Mouse (Mus musculus): ENCODE measurements at regions not wholly inside any gene's neighbourhood (a gene's known extent, or its start where the extent isn't known, plus 50 kb on each side); places are given as distances from the start of the nearest gene placed in this dataset.
A peak's percentile ranks its signal among the peaks of the same experiment; 100 is the strongest.

DNA sequence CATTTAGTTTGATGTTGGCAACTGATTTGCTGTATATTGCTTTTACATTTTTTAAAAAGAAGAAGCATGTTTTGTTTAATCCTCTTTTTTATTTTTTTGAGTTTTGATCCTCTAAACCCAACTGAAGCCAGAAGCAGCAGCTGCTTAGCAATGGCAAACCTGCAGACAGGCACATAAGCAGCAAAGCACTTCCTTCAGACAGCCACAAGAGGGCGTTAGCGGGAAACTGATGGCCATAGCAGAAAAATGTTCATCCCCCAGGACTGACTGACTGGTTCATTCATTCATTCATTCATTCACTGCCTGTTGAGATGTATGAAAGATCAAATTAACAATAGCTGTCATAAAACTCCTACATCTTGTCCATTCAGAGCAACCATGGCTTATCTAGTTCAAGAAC is 92.3 kb downstream of the Setd4 start:
- no peak overlapping the region for H3K27ac ChIP-seq (ENCODE audit: low read length)
- WGBS = 0% methylated on average over 2 of the region's 2 CpGs
- H3K9ac ChIP-seq (replicated peaks; ENCODE audit: low read depth, low read length) = no peak overlapping the region
- no peaks in the 10 kb centered on the region for H3K27me3 ChIP-seq (ENCODE audit: control insufficient read depth, insufficient read depth, low read length)
- peaks cover under 1% of the 10 kb centered on the region; the same call in 1 of the 2 replicates for H3K9me3 ChIP-seq (ENCODE audit: control insufficient read depth, low read depth, low read length)
- no peaks in the 10 kb centered on the region for H3K36me3 ChIP-seq (ENCODE audit: control insufficient read depth, insufficient read depth, low read length)
- 0 out of 2 replicates have a peak, but pooled peaks cover 2% of the 10 kb centered on the region for H3K4me1 ChIP-seq (ENCODE audit: control insufficient read depth, insufficient read depth, low read length)
- H3K4me2 ChIP-seq (replicated peaks; ENCODE audit: low read depth, low read length) = no peak overlapping the region
- no peak overlapping the region for H3K4me3 ChIP-seq (ENCODE audit: low read depth, low read length)
- no peak for ATAC-seq (ENCODE audit: insufficient number of reproducible peaks, insufficient read depth, low FRiP score, low read depth)

DNA sequence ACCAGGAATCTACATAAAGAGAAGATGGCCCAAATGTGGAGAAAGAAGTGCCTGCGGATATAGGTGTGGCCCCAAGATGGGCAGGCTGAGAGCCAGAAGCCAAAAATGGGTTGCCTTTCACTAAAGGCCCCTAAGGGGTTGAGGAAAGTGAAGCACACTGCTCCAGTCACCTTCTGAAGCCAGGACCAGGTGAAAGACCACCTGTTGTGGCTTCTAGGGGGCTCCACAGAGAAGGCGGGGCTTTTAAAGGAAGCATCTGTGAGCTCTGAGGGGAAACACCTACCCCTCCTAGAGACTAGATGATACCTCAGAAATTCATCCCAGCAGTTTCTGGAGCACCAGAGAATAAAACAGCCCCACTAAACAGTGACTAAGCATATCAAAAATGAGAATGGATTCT is 105.1 kb downstream of the Setd4 start:
- H3K36me3 ChIP-seq (ENCODE audit: control insufficient read depth, insufficient read depth, low read length) = no peaks in the 10 kb centered on the region
- ATAC-seq (ENCODE audit: insufficient number of reproducible peaks, insufficient read depth, low FRiP score, low read depth) = no peak
- no peaks in the 10 kb centered on the region; the same call in 1 of the 2 replicates for H3K9me3 ChIP-seq (ENCODE audit: control insufficient read depth, low read depth, low read length)
- H3K27ac ChIP-seq (ENCODE audit: low read length) = no peak overlapping the region
- no peak overlapping the region for H3K4me3 ChIP-seq (ENCODE audit: low read depth, low read length)
- WGBS = 98% methylated on average over 2 of the region's 2 CpGs
- H3K27me3 ChIP-seq (ENCODE audit: control insufficient read depth, insufficient read depth, low read length) = no peaks in the 10 kb centered on the region
- no peaks in the 10 kb centered on the region for H3K4me1 ChIP-seq (ENCODE audit: control insufficient read depth, insufficient read depth, low read length)
- no peak overlapping the region for H3K9ac ChIP-seq (replicated peaks; ENCODE audit: low read depth, low read length)
- H3K4me2 ChIP-seq (replicated peaks; ENCODE audit: low read depth, low read length) = no peak overlapping the region

DNA sequence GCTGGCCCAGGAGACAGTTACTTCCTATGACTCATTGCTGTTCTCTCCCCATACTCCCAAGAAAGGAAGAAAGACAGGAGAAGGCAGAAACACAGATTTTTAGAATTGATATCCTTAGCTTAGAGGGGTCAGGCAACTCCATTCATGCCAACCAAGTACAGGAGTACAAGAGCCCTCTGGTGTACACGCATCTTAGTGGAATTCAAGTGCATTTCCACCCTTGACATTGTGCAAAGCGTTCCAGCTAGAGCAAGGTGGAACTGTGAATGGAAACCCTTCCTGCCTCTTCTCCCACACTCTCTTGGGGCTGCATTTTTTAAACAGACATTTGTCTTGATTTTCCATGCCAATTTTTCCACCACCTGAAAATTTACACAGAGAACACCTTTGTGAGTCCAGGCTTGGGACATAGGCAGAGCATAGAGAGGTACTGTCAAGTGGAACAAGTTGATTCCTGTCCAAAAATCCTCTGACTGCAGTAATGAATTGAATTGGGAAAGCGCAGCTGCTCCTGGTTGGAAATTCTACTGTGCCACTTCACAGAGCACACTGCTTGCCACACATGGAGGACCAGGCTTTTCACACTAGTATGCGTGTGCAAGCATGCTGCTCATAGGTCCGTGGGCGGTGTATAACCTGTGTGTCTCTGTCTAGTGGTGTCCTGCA is 110.4 kb downstream of the Setd4 start:
- ATAC-seq (ENCODE audit: insufficient number of reproducible peaks, insufficient read depth, low FRiP score, low read depth) = no peak
- no peak overlapping the region for H3K4me3 ChIP-seq (ENCODE audit: low read depth, low read length)
- H3K36me3 ChIP-seq (ENCODE audit: control insufficient read depth, insufficient read depth, low read length) = no peaks in the 10 kb centered on the region
- H3K27ac ChIP-seq (ENCODE audit: low read length) = no peak overlapping the region
- no peak overlapping the region for H3K9ac ChIP-seq (replicated peaks; ENCODE audit: low read depth, low read length)
- no peak overlapping the region for H3K4me2 ChIP-seq (replicated peaks; ENCODE audit: low read depth, low read length)
- H3K9me3 ChIP-seq (ENCODE audit: control insufficient read depth, low read depth, low read length) = no peaks in the 10 kb centered on the region
- WGBS = 75% methylated on average over 6 of the region's 6 CpGs
- H3K27me3 ChIP-seq (ENCODE audit: control insufficient read depth, insufficient read depth, low read length) = no peaks in the 10 kb centered on the region
- no peaks in the 10 kb centered on the region for H3K4me1 ChIP-seq (ENCODE audit: control insufficient read depth, insufficient read depth, low read length)

DNA sequence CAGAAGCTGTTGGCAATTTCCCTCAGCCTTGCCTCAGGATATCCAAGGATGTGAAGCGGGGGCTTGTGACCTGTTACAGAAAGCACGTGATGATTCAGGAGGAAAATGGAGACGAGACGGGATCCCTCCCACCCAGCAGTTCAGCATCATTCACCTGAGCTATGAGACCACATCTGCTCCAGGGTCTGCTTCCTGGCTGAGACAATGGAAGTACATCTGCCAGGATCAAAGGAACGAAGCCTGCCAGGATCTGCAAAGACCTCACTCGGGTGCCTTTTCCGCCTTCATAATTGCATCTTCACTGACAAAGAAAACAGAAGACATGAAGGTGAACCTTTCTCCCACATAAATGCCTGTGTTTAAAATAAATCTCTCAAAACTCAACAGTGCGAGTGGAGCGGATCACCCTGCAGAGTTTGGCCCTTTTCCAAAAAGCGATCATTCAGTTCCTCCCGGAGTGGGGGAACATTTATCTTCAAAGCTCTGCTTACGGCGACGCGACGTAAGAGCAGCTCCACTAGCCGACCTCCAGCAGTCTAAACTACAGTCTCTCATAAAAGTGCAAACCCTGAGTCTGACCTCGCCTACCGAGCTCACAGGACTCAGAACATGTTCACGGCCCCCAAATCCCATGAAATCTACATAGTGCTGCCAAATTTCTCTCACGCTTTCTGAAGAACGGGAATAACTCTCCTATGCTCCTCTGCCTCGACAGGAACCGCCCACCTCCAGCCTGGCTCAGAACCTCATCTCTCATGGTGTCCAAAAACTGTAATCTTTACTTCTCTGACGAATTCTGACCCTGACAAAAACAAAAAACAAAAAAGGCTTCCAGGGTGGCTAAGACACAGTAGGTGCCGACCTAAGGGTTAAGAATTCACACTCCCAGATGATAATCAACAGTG is 117.0 kb downstream of the Setd4 start:
- Histone ChIP-seq H3K27ac (ENCODE audit: low read length) (no peak overlapping the region), H3K4me3 (ENCODE audit: low read depth, low read length) (peak overlapping the region; percentile 10), H3K4me1 (ENCODE audit: control insufficient read depth, insufficient read depth, low read length) (no peaks in the 10 kb centered on the region), H3K9me3 (ENCODE audit: control insufficient read depth, low read depth, low read length) (no peaks in the 10 kb centered on the region), H3K36me3 (ENCODE audit: control insufficient read depth, insufficient read depth, low read length) (no peaks in the 10 kb centered on the region), H3K9ac (replicated peaks; ENCODE audit: low read depth, low read length) (no peak overlapping the region), H3K27me3 (ENCODE audit: control insufficient read depth, insufficient read depth, low read length) (no peaks in the 10 kb centered on the region), H3K4me2 (replicated peaks; ENCODE audit: low read depth, low read length) (peak overlapping the region; percentile 32)
- no peak; the same call in 1 of the 2 replicates for ATAC-seq (ENCODE audit: insufficient number of reproducible peaks, insufficient read depth, low FRiP score, low read depth)
- WGBS = 35% methylated on average over 26 of the region's 26 CpGs

DNA sequence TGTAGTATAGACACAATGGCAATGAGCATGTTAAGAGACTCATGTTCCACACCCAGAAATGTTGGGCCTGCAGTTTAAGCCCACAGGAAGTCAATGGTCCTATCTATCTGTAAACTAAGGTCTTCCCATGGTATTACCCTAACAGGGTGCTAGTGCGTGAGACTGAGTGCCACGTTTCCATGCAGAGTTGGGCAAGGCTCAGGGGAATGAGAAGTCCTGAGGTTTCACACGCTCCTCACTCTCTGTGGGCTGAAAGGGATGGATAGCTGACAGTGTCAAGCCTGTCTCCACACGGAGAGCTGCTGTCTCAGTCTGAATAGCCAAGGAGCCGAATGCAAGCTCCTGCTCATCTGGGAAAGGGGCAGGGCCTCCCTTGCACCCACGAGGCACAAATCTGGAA is 133.9 kb downstream of the Setd4 start:
- no peaks in the 10 kb centered on the region for H3K36me3 ChIP-seq (ENCODE audit: control insufficient read depth, insufficient read depth, low read length)
- H3K27me3 ChIP-seq (ENCODE audit: control insufficient read depth, insufficient read depth, low read length) = no peaks in the 10 kb centered on the region
- H3K27ac ChIP-seq (ENCODE audit: low read length) = no peak overlapping the region
- H3K4me3 ChIP-seq (ENCODE audit: low read depth, low read length) = no peak overlapping the region
- no peak overlapping the region for H3K9ac ChIP-seq (replicated peaks; ENCODE audit: low read depth, low read length)
- no peaks in the 10 kb centered on the region for H3K4me1 ChIP-seq (ENCODE audit: control insufficient read depth, insufficient read depth, low read length)
- no peak for ATAC-seq (ENCODE audit: insufficient number of reproducible peaks, insufficient read depth, low FRiP score, low read depth)
- H3K4me2 ChIP-seq (replicated peaks; ENCODE audit: low read depth, low read length) = no peak overlapping the region
- WGBS = 79% methylated on average over 6 of the region's 6 CpGs
- peaks cover 6% of the 10 kb centered on the region; the same call in 1 of the 2 replicates for H3K9me3 ChIP-seq (ENCODE audit: control insufficient read depth, low read depth, low read length)

DNA sequence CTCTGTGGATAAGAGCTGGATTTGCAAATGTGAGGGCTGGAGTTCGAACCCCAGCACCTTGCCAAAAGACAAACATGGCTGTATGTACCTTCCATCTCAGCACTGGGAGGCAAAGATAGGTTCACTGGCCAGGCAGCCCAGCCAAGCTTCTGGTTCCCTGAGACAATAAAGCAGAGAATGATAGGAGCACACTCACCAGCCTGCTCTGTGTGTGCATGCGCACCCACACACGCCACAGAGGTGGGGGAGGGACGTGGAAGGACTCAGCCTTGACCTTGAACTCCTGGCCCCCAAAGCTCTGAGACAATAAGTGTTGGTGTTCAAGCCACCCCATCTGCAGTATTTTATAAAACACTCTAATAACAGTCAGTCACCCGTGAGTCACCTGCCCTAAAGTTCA is 138.1 kb downstream of the Setd4 start:
- H3K9me3 ChIP-seq (ENCODE audit: control insufficient read depth, low read depth, low read length) = no peaks in the 10 kb centered on the region

DNA sequence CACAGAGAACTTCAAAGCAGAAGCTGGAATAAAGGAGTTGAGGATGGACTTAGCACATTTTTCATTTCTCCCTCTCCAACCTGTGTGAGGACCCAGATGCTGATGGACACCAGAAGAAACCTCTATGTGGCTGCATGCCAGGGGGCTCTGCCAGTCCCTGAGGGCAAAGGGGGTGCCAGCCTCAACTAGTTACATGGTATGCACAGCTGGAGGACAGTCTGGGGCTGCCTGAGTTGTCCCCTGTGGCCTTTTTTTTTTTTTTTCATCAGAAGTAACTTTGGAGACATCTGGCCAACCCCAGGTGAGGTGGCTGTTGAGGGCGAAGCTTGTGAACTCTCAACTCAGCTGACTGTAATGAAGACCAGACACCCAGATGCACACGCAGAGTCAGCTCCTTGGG is 139.0 kb downstream of the Setd4 start:
- 0 out of 2 replicates have a peak, but pooled peaks cover 5% of the 10 kb centered on the region for H3K4me1 ChIP-seq (ENCODE audit: control insufficient read depth, insufficient read depth, low read length)
- 44% methylated on average over 2 of the region's 2 CpGs for WGBS
- no peak overlapping the region for H3K4me3 ChIP-seq (ENCODE audit: low read depth, low read length)
- no peak overlapping the region for H3K27ac ChIP-seq (ENCODE audit: low read length)
- H3K9ac ChIP-seq (replicated peaks; ENCODE audit: low read depth, low read length) = no peak overlapping the region
- H3K27me3 ChIP-seq (ENCODE audit: control insufficient read depth, insufficient read depth, low read length) = no peaks in the 10 kb centered on the region
- no peaks in the 10 kb centered on the region for H3K36me3 ChIP-seq (ENCODE audit: control insufficient read depth, insufficient read depth, low read length)
- H3K9me3 ChIP-seq (ENCODE audit: control insufficient read depth, low read depth, low read length) = no peaks in the 10 kb centered on the region
- H3K4me2 ChIP-seq (replicated peaks; ENCODE audit: low read depth, low read length) = no peak overlapping the region
- no peak for ATAC-seq (ENCODE audit: insufficient number of reproducible peaks, insufficient read depth, low FRiP score, low read depth)

More for the DNA sequence above, 138.1 kb downstream of the Setd4 start:
- WGBS = 83% methylated on average over 5 of the region's 5 CpGs
- Histone ChIP-seq H3K4me3 (ENCODE audit: low read depth, low read length) (no peak overlapping the region), H3K27me3 (ENCODE audit: control insufficient read depth, insufficient read depth, low read length) (no peaks in the 10 kb centered on the region), H3K4me1 (ENCODE audit: control insufficient read depth, insufficient read depth, low read length) (0 out of 2 replicates have a peak, but pooled peaks cover 5% of the 10 kb centered on the region), H3K4me2 (replicated peaks; ENCODE audit: low read depth, low read length) (no peak overlapping the region), H3K36me3 (ENCODE audit: control insufficient read depth, insufficient read depth, low read length) (no peaks in the 10 kb centered on the region), H3K27ac (ENCODE audit: low read length) (no peak overlapping the region), H3K9ac (replicated peaks; ENCODE audit: low read depth, low read length) (no peak overlapping the region)
- no peak for ATAC-seq (ENCODE audit: insufficient number of reproducible peaks, insufficient read depth, low FRiP score, low read depth)

DNA sequence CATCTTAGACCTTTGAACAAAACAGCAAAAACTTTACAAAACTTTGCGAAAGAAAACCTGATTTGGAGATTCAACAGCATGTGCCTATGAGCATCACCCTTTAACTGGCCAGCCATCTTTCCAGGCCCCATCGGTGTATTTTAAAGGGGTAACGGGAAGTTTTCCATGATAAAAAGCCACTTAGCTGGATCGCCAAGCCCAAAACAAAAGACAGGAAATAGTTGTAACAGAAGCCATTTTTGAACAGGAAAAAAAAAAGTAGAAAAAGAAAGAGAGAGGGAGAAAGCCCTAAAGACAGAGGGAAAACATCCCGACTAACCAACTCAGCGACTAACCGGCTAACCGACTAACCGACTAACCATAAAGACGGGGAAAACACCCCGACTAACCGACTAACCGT is 140.5 kb downstream of the Setd4 start:
- peaks cover 10% of the 10 kb centered on the region for H3K4me1 ChIP-seq (ENCODE audit: control insufficient read depth, insufficient read depth, low read length)
- no peaks in the 10 kb centered on the region for H3K9me3 ChIP-seq (ENCODE audit: control insufficient read depth, low read depth, low read length)
- no peak for ATAC-seq (ENCODE audit: insufficient number of reproducible peaks, insufficient read depth, low FRiP score, low read depth)
- no peak overlapping the region for H3K27ac ChIP-seq (ENCODE audit: low read length)
- no peak overlapping the region for H3K4me2 ChIP-seq (replicated peaks; ENCODE audit: low read depth, low read length)
- H3K27me3 ChIP-seq (ENCODE audit: control insufficient read depth, insufficient read depth, low read length) = no peaks in the 10 kb centered on the region
- no peak overlapping the region for H3K4me3 ChIP-seq (ENCODE audit: low read depth, low read length)
- WGBS = 80% methylated on average over 13 of the region's 13 CpGs
- H3K9ac ChIP-seq (replicated peaks; ENCODE audit: low read depth, low read length) = no peak overlapping the region
- no peaks in the 10 kb centered on the region for H3K36me3 ChIP-seq (ENCODE audit: control insufficient read depth, insufficient read depth, low read length)

Measured in stomach, embryonic 14.5 days (tissue).